Mouse (Mus musculus) MEL (cell line): ENCODE measurements around the gene Gramd1c.

Experiments used
- BHLHE40 ChIP-seq: IDR thresholded peaks from 2 replicates; pipeline ENCODE4 v1.6.1; 2012; ENCODE audit warnings: low read depth, mild to moderate bottlenecking, inconsistent platforms, low read length, improper control_type of control experiment, borderline replicate concordance
- CTCF ChIP-seq, 3 experiments: IDR thresholded peaks in 2 of 3; conservative IDR thresholded peaks in 1 of 3; 2 replicates each; pipeline ENCODE4 v1.5.1; 2011 to 2012; ENCODE audit warnings: low read length in 3 of 3, low read depth in 2 of 3, mild to moderate bottlenecking in 2 of 3, improper control_type of control experiment in 1 of 3, inconsistent platforms in 1 of 3, mixed read lengths in 1 of 3, moderate library complexity in 1 of 3; ENCODE audit not compliant: control insufficient read depth in 1 of 3, insufficient read depth in 1 of 3, poor library complexity in 1 of 3, severe bottlenecking in 1 of 3
- E2F4 ChIP-seq: IDR thresholded peaks from 2 replicates; pipeline ENCODE4 v1.6.1; 2011; ENCODE audit warnings: low read depth, low read length, improper control_type of control experiment, borderline replicate concordance
- EP300 ChIP-seq, 2 experiments: IDR thresholded peaks; 2 replicates each; pipeline ENCODE4 v1.6.1; 2011; ENCODE audit warnings: improper control_type of control experiment in 2 of 2, low read length in 2 of 2, low read depth in 1 of 2, mild to moderate bottlenecking in 1 of 2
- GABPA ChIP-seq: IDR thresholded peaks from 2 replicates; pipeline ENCODE4 v1.6.1; 2012; ENCODE audit warnings: low read depth, mild to moderate bottlenecking, inconsistent platforms, low read length, improper control_type of control experiment, moderate library complexity
- GATA1 ChIP-seq: IDR thresholded peaks from 2 replicates; pipeline ENCODE4 v1.6.1; 2011; ENCODE audit warnings: low read depth, low read length, improper control_type of control experiment
- MXI1 ChIP-seq: IDR thresholded peaks from 2 replicates; pipeline ENCODE4 v1.6.1; 2011; ENCODE audit warnings: mild to moderate bottlenecking, low read depth, low read length, improper control_type of control experiment
- POLR2A ChIP-seq, 2 experiments: IDR thresholded peaks; 2 replicates each; pipeline ENCODE4 v1.6.1; 2011 to 2012; ENCODE audit warnings: low read length in 2 of 2, mild to moderate bottlenecking in 2 of 2, control low read depth in 1 of 2, improper control_type of control experiment in 1 of 2, low read depth in 1 of 2, moderate library complexity in 1 of 2; ENCODE audit not compliant: control insufficient read depth in 1 of 2, insufficient read depth in 1 of 2, poor library complexity in 1 of 2
- RCOR1 ChIP-seq: IDR thresholded peaks from 2 replicates; pipeline ENCODE4 v1.6.1; 2012; ENCODE audit warnings: low read depth, mild to moderate bottlenecking, inconsistent platforms, low read length, improper control_type of control experiment
- SIN3A ChIP-seq: IDR thresholded peaks from 2 replicates; pipeline ENCODE4 v1.6.1; 2012; ENCODE audit warnings: low read length, improper control_type of control experiment, inconsistent platforms
- TCF12 ChIP-seq: IDR thresholded peaks from 2 replicates; pipeline ENCODE4 v1.6.1; 2014; ENCODE audit warnings: low read depth, mild to moderate bottlenecking, inconsistent platforms, low read length, improper control_type of control experiment, moderate library complexity
- USF2 ChIP-seq, 2 experiments: IDR thresholded peaks; 2 replicates each; pipeline ENCODE4 v1.6.1; 2011 to 2012; ENCODE audit warnings: improper control_type of control experiment in 2 of 2, low read length in 2 of 2, borderline replicate concordance in 1 of 2, inconsistent platforms in 1 of 2, low read depth in 1 of 2, mild to moderate bottlenecking in 1 of 2; ENCODE audit not compliant: insufficient read depth in 1 of 2
- ZNF384 ChIP-seq: IDR thresholded peaks from 2 replicates; pipeline ENCODE4 v1.6.1; 2012; ENCODE audit warnings: low read depth, mild to moderate bottlenecking, inconsistent platforms, low read length, improper control_type of control experiment

DNA sequence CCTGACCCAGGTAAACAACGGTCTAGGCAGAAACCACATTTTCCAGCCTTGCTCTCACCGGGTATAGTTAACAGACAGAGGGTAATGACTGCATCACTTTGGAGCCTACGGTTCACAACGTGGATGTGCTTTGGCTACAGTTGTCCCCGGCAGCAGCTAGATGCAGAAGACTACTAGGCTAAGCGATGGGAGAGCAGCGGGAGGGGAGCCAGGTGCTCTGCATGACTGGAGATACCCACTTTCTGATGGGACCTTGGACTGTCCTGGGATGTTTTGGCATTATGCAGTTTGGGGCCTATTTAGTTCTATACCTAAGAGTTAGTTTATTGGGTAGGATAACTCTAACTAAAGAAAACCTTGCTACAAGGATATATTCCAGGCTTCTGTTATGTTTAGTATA is 36.2 kb upstream of the Gramd1c start:
- TF ChIP-seq CTCF (IDR thresholded peaks at IDR 0.05 in 2 of 3, conservative IDR thresholded peaks at IDR 0.05 in 1 of 3; ENCODE audit: control insufficient read depth in 1 of 3, insufficient read depth in 1 of 3, low read depth in 2 of 3, low read length in 3 of 3, poor library complexity in 1 of 3, severe bottlenecking in 1 of 3) (no peak), GATA1 (no peak), ZNF384 (no peak), MXI1 (no peak), E2F4 (no peak), BHLHE40 (no peak), TCF12 (no peak), SIN3A (no peak), POLR2A (IDR thresholded peaks at IDR 0.05; ENCODE audit: control insufficient read depth in 1 of 2, insufficient read depth in 1 of 2, low read depth in 1 of 2, low read length in 2 of 2, poor library complexity in 1 of 2) (no peak), EP300 (IDR thresholded peaks at IDR 0.05; ENCODE audit: low read depth in 1 of 2, low read length in 2 of 2) (no peak), GABPA (no peak), USF2 (IDR thresholded peaks at IDR 0.05; ENCODE audit: borderline replicate concordance in 1 of 2, insufficient read depth in 1 of 2, low read depth in 1 of 2, low read length in 2 of 2) (no peak), RCOR1 (no peak)
